Mouse (Mus musculus) CH12.LX (cell line): Measurements from ENCODE around the gene Stap2.

ENCODE experiments used
- CTCF ChIP-seq, 2 experiments: IDR thresholded peaks in 1 of 2; conservative IDR thresholded peaks in 1 of 2; 2 replicates each; pipeline ENCODE4 v1.5.1; 2011 to 2012; ENCODE audit warnings: low read depth in 2 of 2, low read length in 2 of 2, improper control_type of control experiment in 1 of 2, inconsistent platforms in 1 of 2, mild to moderate bottlenecking in 1 of 2, moderate library complexity in 1 of 2
- ELF1 ChIP-seq: IDR thresholded peaks from 2 replicates; pipeline ENCODE4 v1.6.1; 2014; ENCODE audit warnings: low read depth, mild to moderate bottlenecking, inconsistent platforms, low read length, improper control_type of control experiment
- MEF2A ChIP-seq: IDR thresholded peaks from 2 replicates; pipeline ENCODE4 v1.6.1; 2014; ENCODE audit warnings: low read depth, mild to moderate bottlenecking, inconsistent platforms, low read length, improper control_type of control experiment, borderline replicate concordance
- POLR2A ChIP-seq: IDR thresholded peaks from 2 replicates; pipeline ENCODE4 v1.6.1; 2011; ENCODE audit warnings: low read depth, mild to moderate bottlenecking, improper control_type of control experiment, low read length
- TCF12 ChIP-seq: IDR thresholded peaks from 2 replicates; pipeline ENCODE4 v1.6.1; 2014; ENCODE audit warnings: low read depth, mild to moderate bottlenecking, inconsistent platforms, low read length, improper control_type of control experiment

- TF ChIP-seq ELF1: no peak
- no peak for TF ChIP-seq TCF12
- TF ChIP-seq POLR2A: no peak
- TF ChIP-seq CTCF (conservative IDR thresholded peaks at IDR 0.05 in 1 of 2, IDR thresholded peaks at IDR 0.05 in 1 of 2; ENCODE audit: low read depth in 2 of 2, low read length in 2 of 2): no peak
- no peak for TF ChIP-seq MEF2A
Measured at GRCm38 (mm10) chr17:55999794-56000499, 5.4 kb downstream of the Stap2 start.
